Mouse (Mus musculus) lung, adult 2 months (tissue): ENCODE results near the gene Camta1.

Source experiments
- CTCF ChIP-seq: fragments of 200-500 bp; IDR thresholded peaks from 2 replicates; pipeline ENCODE4 v1.5.1; 2011; ENCODE audit warnings: mild to moderate bottlenecking, low read length, control low read depth; ENCODE audit not compliant: insufficient read depth
- POLR2A ChIP-seq: fragments of 200-500 bp; IDR thresholded peaks from 2 replicates; pipeline ENCODE4 v1.6.1; 2011; ENCODE audit warnings: low read depth, mild to moderate bottlenecking, control low read depth, low read length, borderline replicate concordance; ENCODE audit errors: extremely low read depth

DNA sequence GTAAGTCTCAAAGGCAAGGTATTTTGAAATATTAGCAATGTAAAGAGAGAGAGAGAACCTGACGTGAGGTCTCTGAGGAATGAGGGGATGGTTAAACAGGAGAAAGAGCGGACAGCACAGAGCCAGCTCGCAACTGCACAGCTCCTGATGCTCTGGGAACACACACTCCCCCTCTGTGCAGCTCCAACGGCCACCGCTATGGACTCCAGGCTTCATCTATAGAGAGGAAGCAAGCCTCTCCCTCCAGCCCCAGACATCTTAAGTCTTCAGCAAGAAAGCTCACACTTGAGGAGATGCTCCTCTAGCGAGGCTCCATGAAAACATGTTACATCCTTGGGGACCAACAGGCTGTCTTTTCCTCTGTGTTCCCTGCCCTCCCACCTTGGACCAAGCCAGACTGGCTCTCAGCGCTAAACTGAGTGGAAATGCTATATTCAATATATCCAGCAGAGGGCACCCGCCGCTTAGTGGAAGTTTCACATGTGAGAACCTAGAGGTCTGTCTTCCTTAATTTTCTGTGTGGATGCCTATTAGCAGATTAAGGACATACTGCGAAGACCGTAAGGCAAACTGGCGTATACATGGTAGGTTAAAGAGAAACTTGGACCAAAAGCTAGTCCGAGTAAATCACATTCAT is 788.5 kb downstream of the Camta1 start:
- no peak for TF ChIP-seq POLR2A
- peak; percentile 48 for TF ChIP-seq CTCF
